ENCODE assay signal across 21 mouse cellular contexts in the genomic region with DNA sequence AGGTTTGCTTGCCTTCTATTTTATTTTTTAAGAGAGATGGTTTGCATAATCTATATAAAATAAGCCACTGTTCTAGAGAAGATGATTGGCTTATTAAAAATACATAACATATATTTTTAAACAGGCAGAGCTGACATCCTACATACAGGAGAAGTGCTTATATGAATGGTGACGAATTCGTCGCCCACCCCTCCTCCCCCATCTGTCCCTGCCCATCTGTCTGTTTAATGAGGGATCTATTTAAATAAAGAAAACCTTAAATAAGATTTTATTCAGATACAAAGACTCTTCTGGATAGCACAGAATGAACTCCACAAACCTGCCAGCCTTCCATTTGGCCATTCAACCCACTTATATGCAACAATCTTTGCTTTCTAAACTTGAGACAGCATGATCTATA.
A peak's percentile ranks its signal among the peaks of the same experiment; 100 is the strongest.
DNase-seq lines count a peak whose midpoint lies in the region; ATAC-seq lines count a peak whose summit lies in the region.
"Had no signal": no experiment of that assay in that cellular context is flagged by ENCODE, and none has a peak within 500 bp of the region (broad histone marks: within the 10 kb centered on the region; RNA-seq: fewer than 3 reads in every experiment).

No protein-coding gene starts in this region.

- no peak overlapping the region for H3K27ac ChIP-seq in limb, embryonic 10.5 days
- no peak overlapping the region for H3K27ac ChIP-seq in midbrain, embryonic 11.5 days (ENCODE audit: low read depth, low read length)
- H3K27ac ChIP-seq in forebrain, embryonic 16.5 days (ENCODE audit: low read length) = no peak overlapping the region
- H3K27ac ChIP-seq: embryonic facial prominence, embryonic 15.5 days; heart, embryonic 13.5 days; limb, embryonic 12.5 days; liver, embryonic 13.5 days; midbrain, embryonic 15.5 days; stomach, postnatal 0 days had no signal

- H3K27me3 ChIP-seq in limb, embryonic 10.5 days (ENCODE audit: low read depth, poor library complexity, severe bottlenecking) = no peaks in the 10 kb centered on the region
- H3K27me3 ChIP-seq in midbrain, embryonic 11.5 days (ENCODE audit: control insufficient read depth, insufficient read depth, low read length) = no peaks in the 10 kb centered on the region
- no peaks in the 10 kb centered on the region for H3K27me3 ChIP-seq in forebrain, embryonic 16.5 days (replicated peaks; ENCODE audit: control insufficient read depth, insufficient read depth, low read length)
- H3K27me3 ChIP-seq: embryonic facial prominence, embryonic 15.5 days; heart, embryonic 13.5 days; limb, embryonic 12.5 days; liver, embryonic 13.5 days; midbrain, embryonic 15.5 days had no signal

- no peak overlapping the region for H3K4me3 ChIP-seq in limb, embryonic 10.5 days
- no peak overlapping the region for H3K4me3 ChIP-seq in midbrain, embryonic 11.5 days (ENCODE audit: low read depth, low read length)
- H3K4me3 ChIP-seq in forebrain, embryonic 16.5 days (replicated peaks; ENCODE audit: low read length) = no peak overlapping the region
- H3K4me3 ChIP-seq: embryonic facial prominence, embryonic 15.5 days; heart, embryonic 13.5 days; limb, embryonic 12.5 days; liver, embryonic 13.5 days; midbrain, embryonic 15.5 days had no signal

- no peaks in the 10 kb centered on the region for H3K36me3 ChIP-seq in limb, embryonic 10.5 days
- no peaks in the 10 kb centered on the region for H3K36me3 ChIP-seq in midbrain, embryonic 11.5 days (ENCODE audit: control insufficient read depth, insufficient read depth, low read length)
- H3K36me3 ChIP-seq in forebrain, embryonic 16.5 days (ENCODE audit: control insufficient read depth, insufficient read depth) = no peaks in the 10 kb centered on the region
- H3K36me3 ChIP-seq: embryonic facial prominence, embryonic 15.5 days; heart, embryonic 13.5 days; limb, embryonic 12.5 days; liver, embryonic 13.5 days; midbrain, embryonic 15.5 days had no signal

- WGBS in limb, embryonic 10.5 days = 91% methylated on average over 3 of the region's 3 CpGs
- WGBS in midbrain, embryonic 11.5 days = 82% methylated on average over 3 of the region's 3 CpGs
- WGBS in forebrain, embryonic 16.5 days = 55% methylated on average over 3 of the region's 3 CpGs

- no peak overlapping the region for H3K9ac ChIP-seq in midbrain, embryonic 11.5 days (ENCODE audit: low read length)
- H3K9ac ChIP-seq in forebrain, embryonic 16.5 days (replicated peaks; ENCODE audit: low read depth, low read length) = no peak overlapping the region
- H3K9ac ChIP-seq: embryonic facial prominence, embryonic 15.5 days; heart, embryonic 13.5 days; limb, embryonic 12.5 days; liver, embryonic 13.5 days; midbrain, embryonic 15.5 days had no signal

- DNase-seq in left cerebral cortex, adult 11 months (ENCODE audit: low spot score) = peak; percentile 40
- DNase-seq in left cerebral cortex, postnatal 4 days = no peak
- DNase-seq in frontal cortex, postnatal 25 days (ENCODE audit: low spot score in 2 of 2) = peak; percentile 37 to 52
- DNase-seq in left cerebral cortex, postnatal 10 days (ENCODE audit: extremely low spot score in 1 of 2, low spot score in 2 of 2) = peak; percentile 32 to 69
- peak; percentile 79 to 89 for DNase-seq in right cerebral cortex, postnatal 36 days (ENCODE audit: low spot score in 2 of 2)
- no peak for DNase-seq in limb, embryonic 10.5 days (ENCODE audit: low spot score)
- DNase-seq in midbrain, embryonic 11.5 days (ENCODE audit: low spot score, missing footprints) = no peak
- DNase-seq: adrenal gland, postnatal 14 days; cerebellum, adult 9-11 months; embryo, embryonic 11 days; kidney, adult 8-10 months; kidney, postnatal 36 days; liver, embryonic 13.5 days; thymus, postnatal 36 days had no signal

- no peaks in the 10 kb centered on the region for H3K4me1 ChIP-seq in limb, embryonic 10.5 days
- no peaks in the 10 kb centered on the region for H3K4me1 ChIP-seq in midbrain, embryonic 11.5 days (ENCODE audit: control insufficient read depth, insufficient read depth, low read length)
- peaks cover 10% of the 10 kb centered on the region for H3K4me1 ChIP-seq in forebrain, embryonic 16.5 days (replicated peaks; ENCODE audit: control insufficient read depth, insufficient read depth, low read length)
- H3K4me1 ChIP-seq: embryonic facial prominence, embryonic 15.5 days; heart, embryonic 13.5 days; limb, embryonic 12.5 days; liver, embryonic 13.5 days; midbrain, embryonic 15.5 days had no signal

- H3K4me2 ChIP-seq in midbrain, embryonic 11.5 days = no peak overlapping the region
- H3K4me2 ChIP-seq in forebrain, embryonic 16.5 days (ENCODE audit: low read length) = no peak overlapping the region
- H3K4me2 ChIP-seq: embryonic facial prominence, embryonic 15.5 days; heart, embryonic 13.5 days; limb, embryonic 12.5 days; liver, embryonic 13.5 days; midbrain, embryonic 15.5 days had no signal

- intact Hi-C loops in left cerebral cortex, postnatal 4 days (cut with DNase I) = no loop called here
- intact Hi-C loops in left cerebral cortex, postnatal 10 days (cut with DNase I) = no loop called here

- no peak for ATAC-seq in midbrain, embryonic 11.5 days (ENCODE audit: low FRiP score)
- ATAC-seq in forebrain, embryonic 16.5 days = no peak
- ATAC-seq: lung, postnatal 0 days; midbrain, embryonic 15.5 days had no signal

- no peaks in the 10 kb centered on the region for H3K9me3 ChIP-seq in limb, embryonic 10.5 days (replicated peaks)
- no peaks in the 10 kb centered on the region for H3K9me3 ChIP-seq in midbrain, embryonic 11.5 days (ENCODE audit: control insufficient read depth, low read length)
- H3K9me3 ChIP-seq in forebrain, embryonic 16.5 days (ENCODE audit: control insufficient read depth, low read length) = no peaks in the 10 kb centered on the region
- H3K9me3 ChIP-seq: embryonic facial prominence, embryonic 15.5 days; heart, embryonic 13.5 days; limb, embryonic 12.5 days; liver, embryonic 13.5 days; midbrain, embryonic 15.5 days had no signal

Comparison
In these comparisons a context has a peak if more than half of its experiments do, and no peak if none do; other contexts are left out.
1. DNase-seq: peak in left cerebral cortex, adult 11 months (single experiment), frontal cortex, postnatal 25 days (2 of 2), left cerebral cortex, postnatal 10 days (2 of 2) and right cerebral cortex, postnatal 36 days (2 of 2); none in left cerebral cortex, postnatal 4 days (single experiment), limb, embryonic 10.5 days (single experiment) and midbrain, embryonic 11.5 days (single experiment).